Mouse (Mus musculus) limb, embryonic 12.5 days (tissue): ENCODE measurements around the gene Slfn2. TPM values are rescaled to one million over a fixed set of nuclear protein-coding genes. Genes with fewer than 3 reads are reported as not detected.

Experiments used
- ATAC-seq: fragments of 200-750 bp; cut with Nextera tagmentation; 2 replicates; pipeline ENCODE4 v1.8.0; 2017; ENCODE audit warnings: low read depth, moderate TSS enrichment; ENCODE audit not compliant: insufficient number of reproducible peaks, insufficient read depth, low FRiP score, low TSS enrichment
- H3K27ac ChIP-seq: fragments of 300-500 bp; sonication (generic); 2 replicates; pipeline ENCODE4 v1.5.1; 2016; ENCODE audit warnings: mild to moderate bottlenecking, moderate library complexity
- H3K27me3 ChIP-seq: fragments of 300-500 bp; sonication (generic); 2 replicates; pipeline ENCODE4 v1.6.1; 2016; ENCODE audit warnings: mild to moderate bottlenecking, moderate library complexity
- H3K36me3 ChIP-seq: fragments of 300-500 bp; sonication (generic); 2 replicates; pipeline ENCODE4 v1.6.1; 2016; ENCODE audit warnings: mild to moderate bottlenecking, moderate library complexity
- H3K4me1 ChIP-seq: fragments of 300-500 bp; sonication (generic); replicated peaks from 2 replicates; pipeline ENCODE4 v1.6.1; 2016
- H3K4me2 ChIP-seq: fragments of 300-500 bp; sonication (generic); 2 replicates; pipeline ENCODE4 v1.6.1; 2016; ENCODE audit warnings: mild to moderate bottlenecking, moderate library complexity
- H3K4me3 ChIP-seq: fragments of 300-500 bp; sonication (generic); replicated peaks from 2 replicates; pipeline ENCODE4 v1.5.1; 2016; ENCODE audit warnings: mild to moderate bottlenecking
- H3K9ac ChIP-seq: fragments of 300-500 bp; sonication (generic); replicated peaks from 2 replicates; pipeline ENCODE4 v1.6.1; 2016; ENCODE audit warnings: mild to moderate bottlenecking, moderate library complexity
- H3K9me3 ChIP-seq: fragments of 300-500 bp; sonication (generic); 2 replicates; pipeline ENCODE4 v1.6.1; 2016; ENCODE audit warnings: mild to moderate bottlenecking, moderate library complexity
- WGBS: fragments of 180-500 bp; shearing (Covaris S2); methylation state at CpG from one replicate; pipeline ENCODE4 v1.1.7; 2016; 5-methylcytosine and 5-hydroxymethylcytosine counted together
- polyA plus RNA-seq: library from polyadenylated mRNA; unstranded; fragments of >200 nt; fragmentation: Nextera tagmentation; extraction: Ambion mirVana; gene quantifications from 2 replicates; pipeline ENCODE4 v1.2.1, GENCODE M21; 2016

Gene Slfn2
- polyA plus RNA-seq, 1 experiment from 2014 or later: 1.2 TPM

DNA sequence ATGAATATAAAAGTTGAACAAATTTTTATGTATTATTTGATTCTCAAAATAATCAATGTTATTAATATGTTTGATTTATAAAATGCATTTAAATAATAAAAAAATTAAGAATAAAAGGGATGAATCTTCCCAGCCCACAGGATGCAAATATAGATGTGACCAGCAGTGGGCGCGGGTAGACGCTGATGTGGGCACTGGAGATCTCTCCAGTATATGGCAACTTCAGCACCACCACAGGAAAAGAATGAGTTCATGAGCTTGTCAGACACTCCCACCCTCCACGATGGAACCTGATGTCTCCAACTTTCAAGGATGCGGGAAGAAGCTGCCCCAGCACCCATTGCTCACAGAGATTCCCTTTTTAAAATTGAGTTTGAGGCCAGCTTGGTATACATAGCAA is 7.0 kb upstream of the Slfn2 start:
- WGBS: 6% methylated on average over 5 of the region's 5 CpGs
- no peak overlapping the region for H3K4me3 ChIP-seq
- no peak overlapping the region for H3K27ac ChIP-seq
- no peak for ATAC-seq
- H3K4me2 ChIP-seq: no peak overlapping the region
- peaks cover 4% of the 10 kb centered on the region; the same call in 1 of the 2 replicates for H3K27me3 ChIP-seq
- no peaks in the 10 kb centered on the region for H3K9me3 ChIP-seq
- H3K9ac ChIP-seq: no peak overlapping the region
- H3K4me1 ChIP-seq: no peaks in the 10 kb centered on the region
- no peaks in the 10 kb centered on the region for H3K36me3 ChIP-seq

DNA sequence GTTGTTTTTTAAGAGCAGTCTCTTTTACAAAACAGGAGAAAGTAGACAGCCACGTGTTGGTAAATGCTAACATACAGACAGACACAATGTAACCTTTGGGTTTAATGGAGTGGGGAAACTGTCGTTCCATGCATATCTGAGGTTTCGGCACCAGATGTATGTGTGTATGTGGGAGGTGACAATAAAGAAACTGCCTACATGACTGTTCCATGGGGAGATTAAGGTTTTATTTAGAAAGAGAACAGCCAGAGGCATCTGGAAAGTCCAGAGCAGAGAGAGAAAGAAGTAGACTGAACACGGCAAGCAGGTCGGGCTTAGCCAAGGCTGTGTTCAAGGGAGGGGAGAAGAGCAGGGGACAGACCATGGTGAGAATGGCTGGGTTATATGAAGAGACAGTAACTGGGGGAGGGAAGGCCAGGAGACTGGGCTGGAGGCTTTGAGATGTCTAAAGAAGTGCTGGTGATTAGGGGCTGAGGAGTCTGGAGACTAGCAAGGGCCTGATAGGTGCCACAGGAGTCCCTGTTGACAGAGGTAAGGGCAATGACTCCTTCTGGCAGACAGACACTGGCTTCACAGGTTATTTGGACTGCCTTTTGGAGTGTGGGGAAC is 4.4 kb upstream of the Slfn2 start:
- Histone ChIP-seq H3K4me2 (no peak overlapping the region), H3K4me1 (no peaks in the 10 kb centered on the region), H3K4me3 (no peak overlapping the region), H3K9ac (no peak overlapping the region), H3K27me3 (peaks cover 11% of the 10 kb centered on the region), H3K27ac (no peak overlapping the region), H3K9me3 (no peaks in the 10 kb centered on the region), H3K36me3 (no peaks in the 10 kb centered on the region)
- no peak for ATAC-seq
- WGBS: 74% methylated on average over 5 of the region's 5 CpGs

DNA sequence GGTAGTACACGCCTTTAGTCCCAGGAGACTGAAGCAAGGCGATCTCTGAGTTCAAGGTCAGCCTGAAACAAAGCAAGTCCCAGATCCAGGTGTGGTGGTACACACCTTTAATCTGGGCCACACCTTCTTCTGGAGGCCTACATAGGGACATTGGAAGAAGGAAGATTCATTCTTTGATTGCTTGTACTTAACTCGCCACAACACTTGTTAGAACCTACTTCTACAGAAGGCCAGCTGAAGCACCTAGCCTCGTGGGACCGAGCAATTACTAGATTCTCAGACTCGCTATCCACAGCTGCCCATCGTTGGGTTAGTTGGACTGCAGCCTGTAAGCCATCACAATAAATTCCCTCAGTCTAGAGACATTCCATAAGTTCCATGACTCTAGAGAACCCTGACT is 3.1 kb upstream of the Slfn2 start:
- Histone ChIP-seq H3K4me2 (no peak overlapping the region), H3K36me3 (no peaks in the 10 kb centered on the region), H3K27ac (no peak overlapping the region), H3K27me3 (peaks cover 15% of the 10 kb centered on the region), H3K4me1 (no peaks in the 10 kb centered on the region), H3K4me3 (no peak overlapping the region), H3K9ac (no peak overlapping the region), H3K9me3 (no peaks in the 10 kb centered on the region)
- WGBS: 87% methylated on average over 7 of the region's 7 CpGs
- no peak for ATAC-seq

DNA sequence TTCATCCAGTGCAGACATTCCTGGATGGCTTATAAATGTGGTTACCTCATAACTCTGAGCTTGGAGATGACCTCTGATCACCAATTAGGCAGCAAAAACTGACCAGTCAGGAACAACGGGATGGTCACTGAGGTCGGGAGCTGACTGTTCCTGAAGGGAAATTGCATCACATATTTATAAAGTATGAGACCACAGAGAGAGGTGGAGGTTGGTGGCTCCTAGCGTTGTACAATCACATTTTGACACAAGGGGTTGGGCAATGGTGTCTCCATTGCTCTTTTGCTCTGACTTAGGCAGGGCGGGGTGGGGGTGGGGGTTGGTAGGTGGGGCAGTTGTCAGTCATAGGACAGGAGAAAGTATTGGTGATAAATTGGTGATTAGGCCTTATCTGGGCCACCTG is 1.8 kb upstream of the Slfn2 start:
- H3K4me3 ChIP-seq: no peak overlapping the region
- 79% methylated on average over 4 of the region's 4 CpGs for WGBS
- peaks cover 15% of the 10 kb centered on the region for H3K27me3 ChIP-seq
- H3K4me2 ChIP-seq: no peak overlapping the region
- H3K27ac ChIP-seq: no peak overlapping the region
- H3K4me1 ChIP-seq: no peaks in the 10 kb centered on the region
- H3K9me3 ChIP-seq: no peaks in the 10 kb centered on the region
- no peaks in the 10 kb centered on the region for H3K36me3 ChIP-seq
- no peak overlapping the region for H3K9ac ChIP-seq
- ATAC-seq: no peak

DNA sequence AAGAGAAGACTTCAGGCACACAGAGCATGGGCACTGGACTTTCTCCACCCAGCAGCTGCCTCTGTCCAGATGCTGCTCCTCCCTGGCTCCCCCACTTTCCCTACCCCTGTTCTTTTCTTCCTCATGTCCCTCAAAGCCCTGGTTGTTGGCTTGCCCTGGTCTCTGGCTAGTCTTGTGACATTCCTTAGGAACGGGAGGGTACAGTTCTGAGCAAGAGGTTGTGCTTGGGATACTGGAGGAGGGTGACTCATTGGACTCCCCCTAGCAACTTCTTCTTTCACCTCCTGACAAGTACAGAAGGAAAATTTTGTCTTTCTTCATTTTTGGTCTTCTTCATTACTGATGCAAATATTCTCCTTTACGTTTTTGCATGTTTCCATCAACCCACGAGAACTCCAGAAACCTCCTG is 967 bp upstream of the Slfn2 start:
- Histone ChIP-seq H3K9ac (no peak overlapping the region), H3K36me3 (no peaks in the 10 kb centered on the region), H3K27ac (no peak overlapping the region), H3K27me3 (peaks cover 15% of the 10 kb centered on the region), H3K4me2 (no peak overlapping the region), H3K9me3 (no peaks in the 10 kb centered on the region), H3K4me3 (no peak overlapping the region), H3K4me1 (no peaks in the 10 kb centered on the region)
- no peak for ATAC-seq
- WGBS: 62% methylated on average over 3 of the region's 3 CpGs

DNA sequence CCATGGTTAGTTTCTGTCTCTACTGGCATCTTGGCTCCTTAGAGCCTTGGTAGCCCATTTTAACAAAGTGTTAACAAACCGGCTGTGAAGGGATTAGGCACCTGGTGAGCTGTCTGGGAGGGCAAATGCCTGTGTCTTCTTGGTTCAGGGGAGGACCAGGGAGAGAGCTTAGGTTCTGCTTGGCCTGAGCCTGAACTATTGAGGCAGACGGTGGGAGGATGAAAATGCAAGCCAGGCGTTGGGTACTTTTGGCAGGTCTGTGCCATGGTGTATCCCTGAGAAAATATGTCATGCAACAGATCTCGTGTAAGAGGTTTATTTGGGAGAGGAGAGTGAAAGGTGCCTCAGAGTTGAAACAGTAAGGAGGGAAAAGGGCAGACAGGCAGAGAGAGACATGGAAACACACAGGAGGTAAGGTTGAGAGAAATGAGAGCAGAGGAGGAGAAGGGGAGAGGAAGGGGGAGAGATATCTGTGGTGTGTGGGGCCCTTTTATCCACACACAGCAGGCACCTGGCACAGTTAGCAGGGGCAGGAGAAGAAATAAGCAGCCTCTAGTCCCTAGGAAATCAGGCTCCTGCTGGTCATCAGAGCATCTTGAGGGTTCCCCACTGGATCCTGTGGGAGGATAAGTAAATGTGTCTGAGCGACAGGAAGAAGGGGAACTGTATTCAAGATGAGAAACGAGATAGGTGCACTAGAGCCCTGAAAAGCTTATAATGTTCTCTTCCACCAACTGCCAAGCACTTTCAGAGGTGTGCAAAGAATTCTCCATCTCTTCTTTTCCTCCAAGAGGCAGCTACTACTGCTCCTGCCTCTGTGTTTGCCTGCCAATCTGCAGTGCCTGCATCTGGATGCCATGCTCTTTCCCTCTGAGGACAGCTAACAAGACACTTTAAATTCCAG is 781 bp downstream of the Slfn2 start:
- Histone ChIP-seq H3K9ac (no peak overlapping the region), H3K4me2 (no peak overlapping the region), H3K27ac (no peak overlapping the region), H3K4me3 (no peak overlapping the region), H3K27me3 (peaks cover 15% of the 10 kb centered on the region), H3K36me3 (no peaks in the 10 kb centered on the region), H3K4me1 (no peaks in the 10 kb centered on the region), H3K9me3 (no peaks in the 10 kb centered on the region)
- no peak for ATAC-seq
- 21% methylated on average over 6 of the region's 6 CpGs for WGBS

DNA sequence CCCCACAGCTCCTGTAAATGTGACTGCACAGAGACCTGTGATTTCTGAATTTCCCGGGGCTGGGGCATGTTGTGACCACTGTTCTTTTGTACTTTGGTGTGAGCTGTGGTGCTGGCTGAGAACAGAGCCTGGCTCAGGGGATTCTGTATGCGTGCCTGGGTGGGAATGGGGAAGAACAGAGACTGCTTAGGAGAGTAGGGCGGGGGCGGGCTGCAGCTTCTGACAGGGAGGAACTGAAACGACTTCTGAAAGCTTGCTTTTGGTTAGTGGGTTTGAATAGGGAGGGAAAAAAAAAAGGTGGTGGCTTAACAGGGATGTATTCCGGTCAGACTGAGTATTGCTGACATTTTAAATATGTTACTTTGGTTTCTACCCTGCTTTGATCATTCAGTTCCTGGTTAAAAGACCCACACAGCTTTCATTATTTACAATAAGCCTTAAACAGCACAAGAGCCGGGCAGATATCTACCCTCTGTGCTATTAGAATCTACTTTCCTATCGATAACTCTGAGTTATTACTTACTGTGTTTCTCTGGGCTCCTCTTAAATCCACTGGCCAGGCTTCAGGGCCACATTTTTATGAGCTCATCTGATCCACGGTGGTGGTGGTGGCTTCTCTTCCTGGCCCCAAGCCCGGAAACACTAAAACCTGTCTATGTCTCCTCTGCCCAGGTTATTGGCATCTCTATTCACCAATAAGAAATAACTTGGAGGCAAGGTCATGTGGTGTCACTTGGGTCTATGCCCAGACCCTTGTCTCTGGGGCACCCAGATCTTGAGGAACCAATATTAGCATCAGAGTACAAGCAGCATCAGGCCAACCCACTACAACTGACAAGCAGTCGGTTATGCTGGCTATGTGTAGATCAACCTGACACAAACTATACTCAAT is 2.0 kb downstream of the Slfn2 start:
- H3K4me1 ChIP-seq: no peaks in the 10 kb centered on the region
- WGBS: 47% methylated on average over 11 of the region's 11 CpGs

DNA sequence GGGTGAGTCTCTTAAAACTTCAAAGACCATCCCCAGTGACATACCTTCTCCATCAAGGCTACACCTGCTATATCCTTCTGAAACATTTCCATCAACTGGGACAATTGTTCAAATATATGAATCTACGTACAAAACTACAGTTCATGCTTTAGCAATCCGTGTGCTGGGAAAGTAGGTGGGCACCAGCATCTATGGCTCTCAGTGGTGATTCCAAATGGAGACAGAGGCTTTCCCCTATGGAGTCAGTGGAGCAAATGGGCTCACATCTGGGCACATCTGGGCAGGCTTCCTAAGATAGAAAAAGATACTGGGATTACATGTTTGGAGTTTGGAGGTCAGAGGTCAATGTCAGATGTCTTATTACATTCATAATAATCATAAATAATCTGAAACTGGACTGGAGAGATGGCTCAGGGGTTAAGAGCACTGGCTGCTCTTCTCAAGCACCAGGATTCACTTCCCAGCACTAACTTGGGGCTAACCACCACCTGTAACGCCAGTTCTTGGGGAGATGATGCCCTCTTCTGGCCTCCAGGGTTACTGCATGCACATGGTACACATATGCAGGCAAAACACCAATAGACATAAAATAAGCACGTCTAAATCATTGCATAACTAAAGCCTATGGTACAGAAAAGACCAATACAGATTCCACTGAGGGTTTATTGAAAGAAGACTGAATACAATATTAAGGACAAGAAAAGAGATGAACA is 3.2 kb downstream of the Slfn2 start:
- Histone ChIP-seq H3K4me2 (no peak overlapping the region), H3K4me3 (no peak overlapping the region), H3K4me1 (no peaks in the 10 kb centered on the region), H3K9ac (no peak overlapping the region), H3K9me3 (no peaks in the 10 kb centered on the region), H3K36me3 (no peaks in the 10 kb centered on the region), H3K27ac (no peak overlapping the region), H3K27me3 (peaks cover 12% of the 10 kb centered on the region)
- 71% methylated on average over 4 of the region's 4 CpGs for WGBS
- ATAC-seq: no peak

More for the DNA sequence above, 2.0 kb downstream of the Slfn2 start:
- Histone ChIP-seq H3K27ac (no peak overlapping the region), H3K9me3 (no peaks in the 10 kb centered on the region), H3K36me3 (no peaks in the 10 kb centered on the region), H3K9ac (no peak overlapping the region), H3K4me2 (no peak overlapping the region), H3K4me3 (no peak overlapping the region), H3K27me3 (peaks cover 15% of the 10 kb centered on the region)
- ATAC-seq: no peak

DNA sequence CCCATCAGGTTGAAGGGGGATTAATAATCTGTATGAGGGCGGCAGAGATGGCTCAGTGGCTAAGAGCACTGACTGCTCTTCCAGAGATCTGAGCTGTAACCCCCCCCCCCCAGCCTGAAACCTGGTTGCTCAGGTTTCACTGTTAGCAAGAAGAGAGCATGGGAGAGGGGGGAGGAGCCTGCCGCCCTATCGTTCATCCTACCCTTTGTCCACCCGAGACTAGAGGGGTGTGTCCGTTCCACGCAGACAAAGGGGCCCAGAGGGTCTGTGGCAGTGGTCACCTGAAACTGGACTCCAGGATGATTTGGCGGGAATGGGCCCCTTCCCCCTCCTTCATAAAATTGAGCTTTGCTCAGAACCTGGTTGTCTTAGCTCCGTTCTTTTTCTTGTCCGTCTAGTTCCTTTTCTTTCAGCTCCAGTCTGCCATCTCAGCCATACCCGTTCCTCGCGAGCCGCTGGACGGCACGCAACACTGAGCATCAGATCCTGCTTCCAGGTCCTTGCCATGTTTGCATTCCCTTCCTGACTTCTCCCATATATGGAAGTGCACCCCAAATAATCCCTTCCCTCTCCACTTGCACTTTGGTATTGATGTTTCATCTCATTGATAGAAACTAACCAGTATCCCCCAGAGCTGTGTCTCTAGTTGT is 5.5 kb downstream of the Slfn2 start:
- no peaks in the 10 kb centered on the region for H3K9me3 ChIP-seq
- H3K4me2 ChIP-seq: no peak overlapping the region
- H3K27ac ChIP-seq: no peak overlapping the region
- 88% methylated on average over 15 of the region's 15 CpGs for WGBS
- ATAC-seq: no peak
- no peaks in the 10 kb centered on the region for H3K36me3 ChIP-seq
- peaks cover 5% of the 10 kb centered on the region; the same call in 1 of the 2 replicates for H3K27me3 ChIP-seq
- H3K4me3 ChIP-seq: no peak overlapping the region
- no peak overlapping the region for H3K9ac ChIP-seq
- no peaks in the 10 kb centered on the region for H3K4me1 ChIP-seq

DNA sequence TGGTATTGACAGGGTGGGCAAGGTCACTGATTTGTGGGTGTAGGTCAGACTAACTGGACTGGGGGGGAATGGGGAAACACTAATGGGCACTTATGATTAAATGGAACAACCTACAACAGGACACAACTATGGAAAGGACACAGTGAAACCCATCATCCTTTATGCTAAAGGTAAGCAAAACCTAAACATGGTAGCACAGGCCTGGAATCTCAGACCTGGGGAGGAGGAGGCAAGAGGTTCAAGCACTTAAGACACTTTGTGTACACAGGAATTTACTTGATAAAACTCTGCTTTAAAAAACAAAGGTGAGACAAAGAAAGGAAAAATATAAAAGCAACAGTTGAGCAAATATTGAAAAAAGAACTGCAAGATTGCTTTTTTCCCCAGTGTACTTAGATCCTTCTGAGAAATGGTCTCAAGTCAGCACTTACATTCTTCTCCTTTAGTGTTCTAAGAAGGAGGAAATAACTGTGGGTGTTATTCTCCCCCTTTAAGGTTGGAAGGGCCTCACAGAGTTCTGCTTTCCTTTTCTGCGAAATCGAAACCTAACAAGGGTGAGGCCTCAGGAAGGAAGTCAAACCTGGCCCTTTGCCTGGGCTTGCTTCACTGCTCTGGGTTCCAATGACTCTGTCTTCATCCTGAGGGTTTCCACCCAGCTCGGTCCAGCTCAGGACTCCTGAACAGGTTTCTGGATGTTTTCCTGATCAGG is 13.0 kb downstream of the Slfn2 start:
- no peak overlapping the region for H3K9ac ChIP-seq
- H3K4me2 ChIP-seq: no peak overlapping the region
- no peak overlapping the region for H3K27ac ChIP-seq
- H3K4me1 ChIP-seq: no peaks in the 10 kb centered on the region
- H3K27me3 ChIP-seq: no peaks in the 10 kb centered on the region
- H3K9me3 ChIP-seq: no peaks in the 10 kb centered on the region
- 77% methylated on average over 3 of the region's 3 CpGs for WGBS
- no peak overlapping the region for H3K4me3 ChIP-seq
- no peaks in the 10 kb centered on the region for H3K36me3 ChIP-seq
- no peak for ATAC-seq
